Mouse (Mus musculus) layer of hippocampus, adult 2 months (tissue): Measurements from ENCODE around the gene Wdfy2. TPM values are rescaled to one million over a fixed set of nuclear protein-coding genes. Genes with fewer than 3 reads are reported as not detected.
A peak's percentile ranks its signal among the peaks of the same experiment; 100 is the strongest.

Source experiments
- DNase-seq, 2 experiments: peaks; one replicate each; pipeline ENCODE4 v3.0.0; 2022; ENCODE audit warnings: low spot score in 2 of 2
- H3K27ac ChIP-seq: fragments of 200-600 bp; 2 replicates; pipeline ENCODE4 v1.8.1; 2022
- H3K4me3 ChIP-seq: fragments of 200-600 bp; 2 replicates; pipeline ENCODE4 v1.8.1; 2022; ENCODE audit warnings: mild to moderate bottlenecking
- CTCF ChIP-seq: fragments of 200-600 bp; conservative IDR thresholded peaks from 2 replicates; pipeline ENCODE4 v1.8.1; 2022; ENCODE audit warnings: antibody characterized with exemption, mild to moderate bottlenecking, moderate library complexity
- total RNA-seq, 2 experiments: library from RNA; stranded (reverse); gene quantifications; 2 replicates each; pipeline ENCODE4 v1.2.3; 2021

Wdfy2 gene
- total RNA-seq, 2 experiments from 2014 or later = 15.2 to 16.5 TPM

GRCm38 (mm10) chr14:62871932-62872331 lies 34.5 kb downstream of the Wdfy2 start:
- Histone ChIP-seq H3K27ac (no peak overlapping the region), H3K4me3 (no peak overlapping the region)
- no peak for TF ChIP-seq CTCF
- DNase-seq = no peak

- no peak overlapping the region for H3K27ac ChIP-seq
- H3K4me3 ChIP-seq = no peak overlapping the region
- TF ChIP-seq CTCF = no peak
- DNase-seq = no peak
Observed at GRCm38 (mm10) chr14:62873820-62874219, 36.3 kb downstream of the Wdfy2 start.

GRCm38 (mm10) chr14:62874348-62874747 lies 36.9 kb downstream of the Wdfy2 start:
- no peak overlapping the region for H3K27ac ChIP-seq
- no peak for DNase-seq
- no peak for TF ChIP-seq CTCF
- no peak overlapping the region for H3K4me3 ChIP-seq

- Histone ChIP-seq H3K27ac (peak overlapping the region; percentile 88), H3K4me3 (no peak overlapping the region)
- DNase-seq = no peak
- no peak for TF ChIP-seq CTCF
Observed at GRCm38 (mm10) chr14:62878076-62878475, 40.6 kb downstream of the Wdfy2 start.

- no peak overlapping the region; the same call in 1 of the 2 replicates for H3K4me3 ChIP-seq
- no peak for DNase-seq
- no peak for TF ChIP-seq CTCF
- H3K27ac ChIP-seq = peak overlapping the region; percentile 88
Observed at GRCm38 (mm10) chr14:62878634-62879430, 41.4 kb downstream of the Wdfy2 start.

- peak overlapping the region; percentile 88 for H3K27ac ChIP-seq
- H3K4me3 ChIP-seq = peak overlapping the region; percentile 36; the same call in 1 of the 2 replicates
- DNase-seq = peak; percentile 80 to 84
- TF ChIP-seq CTCF = peak; percentile 81
Observed at GRCm38 (mm10) chr14:62879497-62879896, 42.0 kb downstream of the Wdfy2 start.

GRCm38 (mm10) chr14:62880084-62880851 lies 42.8 kb downstream of the Wdfy2 start:
- H3K4me3 ChIP-seq = no peak overlapping the region
- no peak for TF ChIP-seq CTCF
- H3K27ac ChIP-seq = peak overlapping the region; percentile 88
- DNase-seq = peak; percentile 71 to 94

- Histone ChIP-seq H3K4me3 (no peak overlapping the region), H3K27ac (peak overlapping the region; percentile 88)
- TF ChIP-seq CTCF = peak; percentile 47
- no peak for DNase-seq
Observed at GRCm38 (mm10) chr14:62882061-62882614, 44.7 kb downstream of the Wdfy2 start.

- Histone ChIP-seq H3K27ac (peak overlapping the region; percentile 58; the same call in 1 of the 2 replicates), H3K4me3 (no peak overlapping the region)
- TF ChIP-seq CTCF = no peak
- DNase-seq = no peak
Observed at GRCm38 (mm10) chr14:62883551-62883950, 46.1 kb downstream of the Wdfy2 start.

- Histone ChIP-seq H3K27ac (peak overlapping the region; percentile 58; the same call in 1 of the 2 replicates), H3K4me3 (no peak overlapping the region)
- TF ChIP-seq CTCF = no peak
- no peak for DNase-seq
Observed at GRCm38 (mm10) chr14:62884171-62884570, 46.7 kb downstream of the Wdfy2 start.

GRCm38 (mm10) chr14:62884639-62885038 lies 47.2 kb downstream of the Wdfy2 start:
- H3K4me3 ChIP-seq = no peak overlapping the region
- H3K27ac ChIP-seq = peak overlapping the region; percentile 56; the same call in 1 of the 2 replicates
- no peak for DNase-seq
- TF ChIP-seq CTCF = no peak

GRCm38 (mm10) chr14:62885146-62885545 lies 47.7 kb downstream of the Wdfy2 start:
- peak; percentile 28; the same call in 1 of the 2 replicates for TF ChIP-seq CTCF
- DNase-seq = no peak
- H3K4me3 ChIP-seq = no peak overlapping the region
- no peak overlapping the region; the same call in 1 of the 2 replicates for H3K27ac ChIP-seq

GRCm38 (mm10) chr14:62891401-62891800 lies 53.9 kb downstream of the Wdfy2 start:
- no peak overlapping the region for H3K27ac ChIP-seq
- H3K4me3 ChIP-seq = no peak overlapping the region
- TF ChIP-seq CTCF = no peak
- no peak for DNase-seq
